Mouse (Mus musculus) embryonic facial prominence, embryonic 10.5 days (tissue): ENCODE measurements around the gene Stard10. TPM values are rescaled to one million over a fixed set of nuclear protein-coding genes. Genes with fewer than 3 reads are reported as not detected.

Experiments used
- DNase-seq: peaks from one replicate; pipeline ENCODE4 v3.0.0-alpha.2; 2017; ENCODE audit warnings: low spot score
- H3K27ac ChIP-seq: fragments of 300-500 bp; sonication (generic); replicated peaks from 2 replicates; pipeline ENCODE4 v1.5.1; 2016; ENCODE audit warnings: mild to moderate bottlenecking
- H3K27me3 ChIP-seq: fragments of 300-500 bp; sonication (generic); replicated peaks from 2 replicates; pipeline ENCODE4 v1.6.1; 2016; ENCODE audit warnings: low read depth, mild to moderate bottlenecking; ENCODE audit not compliant: poor library complexity, severe bottlenecking
- H3K36me3 ChIP-seq: fragments of 300-500 bp; sonication (generic); replicated peaks from 2 replicates; pipeline ENCODE4 v1.6.1; 2016; ENCODE audit warnings: mild to moderate bottlenecking, moderate library complexity
- H3K4me1 ChIP-seq: fragments of 300-500 bp; sonication (generic); 2 replicates; pipeline ENCODE4 v1.6.1; 2016
- H3K4me3 ChIP-seq: fragments of 300-500 bp; sonication (generic); 2 replicates; pipeline ENCODE4 v1.5.1; 2016; ENCODE audit warnings: mild to moderate bottlenecking, moderate library complexity
- H3K9me3 ChIP-seq: fragments of 300-500 bp; sonication (generic); 2 replicates; pipeline ENCODE4 v1.6.1; 2016; ENCODE audit warnings: mild to moderate bottlenecking
- WGBS: fragments of 180-500 bp; shearing (Covaris S2); methylation state at CpG from one replicate; pipeline ENCODE4 v1.1.7; 2016; 5-methylcytosine and 5-hydroxymethylcytosine counted together
- polyA plus RNA-seq: library from polyadenylated mRNA; unstranded; fragments of >200 nt; fragmentation: Nextera tagmentation; extraction: Ambion mirVana; gene quantifications from 2 replicates; pipeline ENCODE4 v1.2.1, GENCODE M21; 2016

Stard10 gene
- polyA plus RNA-seq, 1 experiment from 2014 or later = 15.4 TPM

GRCm38 (mm10) chr7:101324142-101324962 lies 7.5 kb downstream of the Stard10 start:
- DNase-seq = no peak
- H3K9me3 ChIP-seq = no peaks in the 10 kb centered on the region
- H3K27me3 ChIP-seq = peaks cover 50% of the 10 kb centered on the region
- H3K4me3 ChIP-seq = no peak overlapping the region
- H3K27ac ChIP-seq = no peak overlapping the region
- 0 out of 2 replicates have a peak, but pooled peaks cover 3% of the 10 kb centered on the region for H3K36me3 ChIP-seq
- peaks cover 50% of the 10 kb centered on the region for H3K4me1 ChIP-seq
- 68% methylated on average over 6 of the region's 6 CpGs for WGBS

- H3K27me3 ChIP-seq = peaks cover 34% of the 10 kb centered on the region
- H3K27ac ChIP-seq = no peak overlapping the region
- H3K4me1 ChIP-seq = peaks cover 56% of the 10 kb centered on the region
- 89% methylated on average over 5 of the region's 5 CpGs for WGBS
- 0 out of 2 replicates have a peak, but pooled peaks cover 3% of the 10 kb centered on the region for H3K36me3 ChIP-seq
- DNase-seq = no peak
- no peak overlapping the region for H3K4me3 ChIP-seq
- H3K9me3 ChIP-seq = no peaks in the 10 kb centered on the region
Measured at GRCm38 (mm10) chr7:101326006-101326405, 9.1 kb downstream of the Stard10 start.

DNA sequence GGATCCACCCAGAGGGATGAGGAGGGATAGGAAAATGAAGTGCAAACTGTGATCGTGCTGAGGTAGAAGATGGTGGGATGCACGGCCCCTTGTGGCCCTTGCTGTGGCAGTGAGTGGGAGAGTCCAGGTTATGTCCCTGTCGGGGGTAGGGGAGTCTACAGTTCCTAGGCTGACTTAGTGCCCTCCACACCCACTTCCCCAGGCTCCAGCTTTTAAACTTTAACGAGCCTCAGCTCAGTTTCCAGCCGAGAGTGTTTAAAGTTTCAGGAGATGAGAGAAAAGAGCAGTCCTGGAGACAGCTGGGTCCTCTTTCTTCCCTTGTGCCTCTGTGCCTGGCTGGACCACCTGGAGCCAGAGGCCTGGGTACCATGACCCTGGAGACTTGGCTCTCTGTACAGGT lies 10.4 kb downstream of the Stard10 start:
- Histone ChIP-seq H3K4me3 (no peak overlapping the region), H3K36me3 (0 out of 2 replicates have a peak, but pooled peaks cover 3% of the 10 kb centered on the region), H3K4me1 (peaks cover 46% of the 10 kb centered on the region), H3K9me3 (no peaks in the 10 kb centered on the region), H3K27ac (no peak overlapping the region), H3K27me3 (peaks cover 23% of the 10 kb centered on the region)
- WGBS = 64% methylated on average over 5 of the region's 5 CpGs
- DNase-seq = no peak

GRCm38 (mm10) chr7:101327786-101328185 lies 10.9 kb downstream of the Stard10 start:
- Histone ChIP-seq H3K27me3 (peaks cover 18% of the 10 kb centered on the region), H3K27ac (no peak overlapping the region), H3K9me3 (no peaks in the 10 kb centered on the region), H3K4me3 (no peak overlapping the region), H3K36me3 (0 out of 2 replicates have a peak, but pooled peaks cover 3% of the 10 kb centered on the region), H3K4me1 (peaks cover 41% of the 10 kb centered on the region)
- no peak for DNase-seq
- 92% methylated on average over 2 of the region's 2 CpGs for WGBS

DNA sequence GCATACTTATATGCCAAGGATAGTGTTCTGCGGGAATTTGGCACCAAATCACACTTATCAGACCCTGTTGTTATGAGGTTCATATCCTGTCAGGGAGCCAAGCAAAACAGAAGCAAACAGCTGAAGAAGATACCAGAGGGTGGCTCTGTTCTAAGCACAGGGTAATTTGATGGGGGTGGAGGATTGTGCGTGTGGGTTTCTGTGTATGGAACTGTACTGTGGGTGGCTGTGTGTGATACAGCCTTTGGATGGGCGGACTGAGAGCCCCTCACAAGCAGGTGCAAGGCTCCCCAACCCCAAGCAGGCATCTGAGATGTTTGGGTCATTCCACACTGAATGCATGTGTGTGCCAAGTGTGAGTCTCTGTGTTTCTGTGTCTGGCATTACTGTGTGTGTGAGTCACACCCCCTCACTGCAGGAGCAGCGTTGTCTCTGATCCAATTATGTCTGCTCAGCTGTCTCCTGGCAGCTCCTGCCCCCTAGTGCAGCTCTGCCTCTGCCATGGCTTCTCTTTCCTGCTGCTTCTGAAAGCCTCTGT lies 11.8 kb downstream of the Stard10 start:
- Histone ChIP-seq H3K36me3 (no peaks in the 10 kb centered on the region), H3K27me3 (peaks cover 9% of the 10 kb centered on the region), H3K9me3 (no peaks in the 10 kb centered on the region), H3K4me1 (peaks cover 32% of the 10 kb centered on the region), H3K27ac (no peak overlapping the region), H3K4me3 (no peak overlapping the region)
- no peak for DNase-seq
- WGBS = 70% methylated on average over 4 of the region's 4 CpGs

DNA sequence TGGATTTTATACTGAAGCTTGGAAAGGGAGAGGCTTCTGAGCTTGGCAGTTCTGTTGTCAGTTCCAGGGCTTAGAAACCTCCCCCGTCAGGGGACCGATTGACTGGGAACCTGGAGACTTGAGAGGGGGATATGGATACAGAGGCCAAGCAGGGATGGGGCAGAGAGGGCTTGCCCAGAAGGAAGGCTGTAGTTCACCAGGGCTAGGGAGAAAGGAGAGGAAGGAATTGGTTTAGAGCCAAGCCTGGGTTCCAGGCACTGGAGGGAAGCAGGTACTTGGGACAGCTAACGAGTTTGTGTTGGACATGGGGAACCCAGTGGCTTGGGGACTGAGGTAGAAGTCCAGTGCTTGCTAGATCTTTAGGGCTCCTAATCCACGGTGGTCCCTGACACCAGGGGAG lies 12.7 kb downstream of the Stard10 start:
- H3K27me3 ChIP-seq = 0 out of 2 replicates have a peak, but pooled peaks cover 3% of the 10 kb centered on the region
- WGBS = 74% methylated on average over 4 of the region's 4 CpGs
- DNase-seq = no peak

DNA sequence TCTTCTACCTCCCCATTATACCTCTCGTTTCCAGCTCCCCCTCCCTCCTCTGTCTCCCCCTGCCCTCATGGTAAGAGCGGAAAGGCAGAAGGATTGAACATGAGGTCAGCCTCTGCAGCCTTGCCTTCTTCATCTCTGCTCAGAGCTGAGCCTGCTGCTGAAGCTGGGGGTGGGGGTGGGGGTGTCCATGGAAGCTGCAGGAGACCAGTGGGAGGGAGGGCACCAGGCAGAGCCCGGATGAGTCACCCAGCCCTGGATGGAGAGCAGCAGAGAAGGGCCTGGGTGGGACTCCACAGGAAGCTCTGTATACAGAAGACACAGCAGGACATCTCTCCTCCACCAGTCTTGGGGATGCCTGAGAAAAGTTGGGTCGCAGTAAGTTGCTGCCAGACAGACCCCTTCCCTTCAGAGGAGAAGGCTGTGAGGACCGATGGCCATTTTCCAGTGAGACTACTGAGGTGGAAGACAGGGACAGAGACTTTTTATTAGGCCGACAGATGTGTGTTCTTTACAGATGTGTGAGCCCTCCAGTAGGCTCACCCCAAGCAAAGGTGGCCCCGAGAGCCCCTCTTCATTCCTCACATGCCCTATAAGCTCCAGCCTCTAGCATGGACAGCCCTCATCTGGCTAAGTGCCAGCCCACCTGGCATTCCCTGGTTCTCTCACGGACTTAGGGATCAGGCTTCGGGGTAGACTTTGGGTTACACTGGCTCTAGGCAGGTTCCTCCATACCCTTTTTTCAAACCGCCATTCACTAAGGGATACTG lies 13.4 kb downstream of the Stard10 start:
- Histone ChIP-seq H3K27ac (no peak overlapping the region), H3K9me3 (no peaks in the 10 kb centered on the region), H3K4me1 (peaks cover 24% of the 10 kb centered on the region), H3K27me3 (0 out of 2 replicates have a peak, but pooled peaks cover 2% of the 10 kb centered on the region), H3K36me3 (no peaks in the 10 kb centered on the region), H3K4me3 (no peak overlapping the region)
- DNase-seq = no peak
- WGBS = 80% methylated on average over 10 of the region's 10 CpGs

More for the DNA sequence above, 12.7 kb downstream of the Stard10 start:
- Histone ChIP-seq H3K9me3 (no peaks in the 10 kb centered on the region), H3K4me3 (no peak overlapping the region), H3K36me3 (no peaks in the 10 kb centered on the region), H3K4me1 (peaks cover 25% of the 10 kb centered on the region), H3K27ac (no peak overlapping the region; the same call in 1 of the 2 replicates)

- Histone ChIP-seq H3K4me3 (no peak overlapping the region), H3K9me3 (no peaks in the 10 kb centered on the region), H3K36me3 (no peaks in the 10 kb centered on the region), H3K27ac (no peak overlapping the region), H3K4me1 (peaks cover 24% of the 10 kb centered on the region), H3K27me3 (no peaks in the 10 kb centered on the region)
- 66% methylated on average over 4 of the region's 4 CpGs for WGBS
- DNase-seq = no peak
Measured at GRCm38 (mm10) chr7:101330841-101331173, 13.9 kb downstream of the Stard10 start.

- Histone ChIP-seq H3K36me3 (no peaks in the 10 kb centered on the region), H3K27me3 (no peaks in the 10 kb centered on the region), H3K27ac (no peak overlapping the region), H3K9me3 (no peaks in the 10 kb centered on the region), H3K4me1 (peaks cover 24% of the 10 kb centered on the region), H3K4me3 (no peak overlapping the region)
- 87% methylated on average over 5 of the region's 5 CpGs for WGBS
- DNase-seq = no peak
Measured at GRCm38 (mm10) chr7:101332045-101332831, 15.4 kb downstream of the Stard10 start.

GRCm38 (mm10) chr7:101335228-101335627 lies 18.3 kb downstream of the Stard10 start:
- H3K36me3 ChIP-seq = no peaks in the 10 kb centered on the region
- DNase-seq = no peak
- no peak overlapping the region for H3K4me3 ChIP-seq
- no peaks in the 10 kb centered on the region for H3K9me3 ChIP-seq
- H3K27me3 ChIP-seq = no peaks in the 10 kb centered on the region
- no peak overlapping the region for H3K27ac ChIP-seq
- peaks cover 8% of the 10 kb centered on the region for H3K4me1 ChIP-seq
- WGBS = 95% methylated on average over 2 of the region's 2 CpGs

GRCm38 (mm10) chr7:101336686-101337085 lies 19.8 kb downstream of the Stard10 start:
- 82% methylated on average over 3 of the region's 3 CpGs for WGBS
- no peaks in the 10 kb centered on the region for H3K36me3 ChIP-seq

GRCm38 (mm10) chr7:101337401-101337800 lies 20.5 kb downstream of the Stard10 start:
- no peaks in the 10 kb centered on the region for H3K9me3 ChIP-seq
- H3K4me3 ChIP-seq = no peak overlapping the region
- 89% methylated on average over 3 of the region's 3 CpGs for WGBS
- H3K4me1 ChIP-seq = peaks cover 7% of the 10 kb centered on the region
- H3K36me3 ChIP-seq = no peaks in the 10 kb centered on the region
- no peak for DNase-seq
- no peak overlapping the region for H3K27ac ChIP-seq
- H3K27me3 ChIP-seq = no peaks in the 10 kb centered on the region

More at GRCm38 (mm10) chr7:101336686-101337085, 19.8 kb downstream of the Stard10 start:
- peaks cover 5% of the 10 kb centered on the region for H3K4me1 ChIP-seq
- H3K27me3 ChIP-seq = no peaks in the 10 kb centered on the region
- no peak for DNase-seq
- H3K9me3 ChIP-seq = no peaks in the 10 kb centered on the region
- H3K27ac ChIP-seq = no peak overlapping the region
- H3K4me3 ChIP-seq = no peak overlapping the region
